Mouse (Mus musculus) embryonic fibroblast, embryonic 13.5 days (primary cell): ENCODE data around the gene Prdm10.

Experiments used
- CTCF ChIP-seq: IDR thresholded peaks from 2 replicates; pipeline ENCODE4 v1.5.1; 2011; ENCODE audit warnings: mild to moderate bottlenecking, control low read depth, low read length, moderate library complexity, borderline replicate concordance; ENCODE audit not compliant: insufficient read depth
- POLR2A ChIP-seq: IDR thresholded peaks from 2 replicates; pipeline ENCODE4 v1.6.1; 2011; ENCODE audit warnings: low read depth, mild to moderate bottlenecking, control low read depth, low read length, moderate library complexity

DNA sequence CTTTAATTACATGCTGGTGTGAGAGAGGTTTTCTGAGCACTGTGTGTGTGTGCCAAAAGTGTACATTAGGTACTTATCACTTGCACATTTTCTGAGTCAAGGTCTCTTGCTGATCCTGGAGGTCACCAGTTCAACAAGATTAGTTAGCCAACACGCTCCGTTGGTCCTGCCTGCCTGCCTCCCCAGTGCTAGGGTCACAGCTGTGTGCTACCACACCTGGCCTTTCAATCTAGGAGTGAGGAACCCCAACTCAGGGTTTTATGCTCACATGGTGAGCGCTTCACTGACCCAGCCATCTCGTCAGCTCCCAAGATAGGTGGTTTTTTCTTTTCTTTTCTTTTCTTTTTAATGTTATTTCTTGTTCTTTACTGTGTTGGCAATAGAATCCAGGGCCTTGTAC, 11.6 kb downstream of the Prdm10 start:
- TF ChIP-seq CTCF (no peak), POLR2A (no peak)
